Comparison of ENCODE assay signal across 24 mouse cellular contexts in genomic region chr7:140220375-140220774, GRCm38 (mm10). TPM values are rescaled to one million over a fixed set of nuclear protein-coding genes. Genes with fewer than 3 reads are reported as not detected.
"Had no signal": no experiment of that assay in that cellular context is flagged by ENCODE, and none has a peak within 500 bp of the region (broad histone marks: within the 10 kb centered on the region; RNA-seq: fewer than 3 reads in every experiment).

No protein-coding gene starts in this region.

- H3K27ac ChIP-seq: neural tube, embryonic 12.5 days; neural tube, embryonic 13.5 days; neural tube, embryonic 15.5 days; stomach, embryonic 15.5 days; stomach, postnatal 0 days had no signal

- H3K9ac ChIP-seq: neural tube, embryonic 12.5 days; neural tube, embryonic 13.5 days; neural tube, embryonic 15.5 days; stomach, embryonic 15.5 days had no signal

- H3K4me3 ChIP-seq: neural tube, embryonic 12.5 days; neural tube, embryonic 13.5 days; neural tube, embryonic 15.5 days; stomach, embryonic 15.5 days had no signal

- H3K9me3 ChIP-seq: neural tube, embryonic 12.5 days; neural tube, embryonic 13.5 days; neural tube, embryonic 15.5 days; stomach, embryonic 15.5 days had no signal

- H3K36me3 ChIP-seq: neural tube, embryonic 12.5 days; neural tube, embryonic 13.5 days; neural tube, embryonic 15.5 days; stomach, embryonic 15.5 days had no signal

- H3K4me1 ChIP-seq: neural tube, embryonic 12.5 days; neural tube, embryonic 13.5 days; neural tube, embryonic 15.5 days; stomach, embryonic 15.5 days had no signal

- H3K27me3 ChIP-seq: neural tube, embryonic 12.5 days; neural tube, embryonic 13.5 days; neural tube, embryonic 15.5 days; stomach, embryonic 15.5 days had no signal

- DNase-seq: retina, postnatal 1 day; right cerebral cortex, adult 18-20 months; right cerebral cortex, postnatal 14 days; right cerebral cortex, postnatal 25 days; right cerebral cortex, postnatal 4 days; spleen, adult 18-20 months; thymus, adult 18-20 months; thymus, adult 2 months; thymus, postnatal 14 days; thymus, postnatal 25 days; thymus, postnatal 36 days had no signal

- H3K4me2 ChIP-seq: neural tube, embryonic 12.5 days; neural tube, embryonic 13.5 days; neural tube, embryonic 15.5 days; stomach, embryonic 15.5 days had no signal

RNA-seq across cellular contexts. Expression of gene Cd163l1, which starts 2.3 kb away (rescaled TPM):
- polyA plus RNA-seq: neural tube, embryonic 12.5 days; neural tube, embryonic 13.5 days; neural tube, embryonic 14.5 days; neural tube, embryonic 15.5 days had no signal

RNA-seq across cellular contexts. Expression of gene Olfr524, which starts 14.6 kb away (rescaled TPM):
- polyA plus RNA-seq: neural tube, embryonic 12.5 days; neural tube, embryonic 13.5 days; neural tube, embryonic 14.5 days; neural tube, embryonic 15.5 days; small intestine, adult 2 months; stomach, embryonic 14.5 days; stomach, embryonic 15.5 days; stomach, embryonic 16.5 days; stomach, postnatal 0 days; testis, adult 2 months; urinary bladder, adult 2 months had no signal

RNA-seq across cellular contexts. Expression of gene 5830411N06Rik, which starts 26.7 kb away (rescaled TPM):
- polyA plus RNA-seq: neural tube, embryonic 12.5 days; neural tube, embryonic 13.5 days; neural tube, embryonic 14.5 days; stomach, embryonic 14.5 days; stomach, embryonic 15.5 days; stomach, embryonic 16.5 days; stomach, postnatal 0 days had no signal

RNA-seq across cellular contexts. Expression of gene Olfr523, which starts 47.4 kb away (rescaled TPM):
- polyA plus RNA-seq: neural tube, embryonic 12.5 days; neural tube, embryonic 13.5 days; neural tube, embryonic 14.5 days; neural tube, embryonic 15.5 days; small intestine, adult 2 months; stomach, embryonic 14.5 days; stomach, embryonic 15.5 days; stomach, embryonic 16.5 days; stomach, postnatal 0 days; testis, adult 2 months; urinary bladder, adult 2 months had no signal

RNA-seq across cellular contexts. Expression of gene Olfr522, which starts 55.8 kb away (rescaled TPM):
- polyA plus RNA-seq: neural tube, embryonic 12.5 days; neural tube, embryonic 13.5 days; neural tube, embryonic 14.5 days; neural tube, embryonic 15.5 days; small intestine, adult 2 months; spleen, adult 2 months; stomach, embryonic 14.5 days; stomach, embryonic 15.5 days; stomach, embryonic 16.5 days; stomach, postnatal 0 days; testis, adult 2 months; thymus, adult 2 months; thymus, postnatal 0 days; urinary bladder, adult 2 months had no signal
